Mouse (Mus musculus): Measurements from ENCODE around the gene Fgf8.

- TF ChIP-seq CTCF (IDR thresholded peaks at IDR 0.05; ENCODE audit: control insufficient read depth, insufficient read depth, insufficient replicate concordance, low read depth, low read length) (no peak), POLR2A (IDR thresholded peaks at IDR 0.05; ENCODE audit: control insufficient read depth, low read depth, low read length) (no peak)
Observed at GRCm38 (mm10) chr19:45758671-45759070, 16.0 kb upstream of the Fgf8 start.
